Mouse (Mus musculus) bone marrow macrophage, adult 2 months (primary cell): ENCODE data around the gene Aqp1.

Experiments used
- CTCF ChIP-seq: IDR thresholded peaks from 2 replicates; pipeline ENCODE4 v1.5.1; 2012; ENCODE audit warnings: low read depth, mild to moderate bottlenecking, low read length, moderate library complexity
- POLR2A ChIP-seq: IDR thresholded peaks from 2 replicates; pipeline ENCODE4 v1.6.1; 2012; ENCODE audit warnings: mild to moderate bottlenecking, low read depth, low read length, borderline replicate concordance

GRCm38 (mm10) chr6:55338077-55338476 is 1.8 kb downstream of the Aqp1 start:
- TF ChIP-seq CTCF: no peak
- no peak for TF ChIP-seq POLR2A
